Mouse (Mus musculus) cerebellum, adult 11 months (tissue): ENCODE results near the gene Olfr58.
"Not testable (repeated sequence)": the region's sequence is repeated elsewhere in the genome, so short reads cannot be mapped to it uniquely, and the experiment has no call there.

Source experiments
- DNase-seq: peaks from one replicate; pipeline ENCODE4 v3.0.0; 2022

The Olfr58 gene

DNA sequence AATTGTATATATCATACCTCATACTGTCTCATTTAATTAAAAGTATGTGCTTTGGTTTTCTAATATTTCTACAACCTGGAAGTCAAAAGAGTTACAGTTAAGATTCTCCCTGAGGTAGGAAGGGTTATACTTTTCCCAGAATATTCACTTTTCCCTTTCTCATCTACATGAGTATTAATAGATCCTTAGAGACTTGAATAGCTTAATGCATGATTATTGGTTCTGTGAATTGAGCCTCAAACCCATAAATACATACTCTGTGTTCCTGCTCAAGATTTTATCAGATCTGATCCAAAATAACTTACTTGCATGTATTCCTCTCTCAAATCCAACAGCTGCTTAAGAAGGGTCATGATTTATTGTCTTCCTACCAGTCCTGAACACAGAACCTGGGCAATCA, at the start of gene Olfr58:
Gene Olfr58, plus strand, starts transcription at position 301 of the 400 bp plus-strand sequence.
- no peak for DNase-seq

DNA sequence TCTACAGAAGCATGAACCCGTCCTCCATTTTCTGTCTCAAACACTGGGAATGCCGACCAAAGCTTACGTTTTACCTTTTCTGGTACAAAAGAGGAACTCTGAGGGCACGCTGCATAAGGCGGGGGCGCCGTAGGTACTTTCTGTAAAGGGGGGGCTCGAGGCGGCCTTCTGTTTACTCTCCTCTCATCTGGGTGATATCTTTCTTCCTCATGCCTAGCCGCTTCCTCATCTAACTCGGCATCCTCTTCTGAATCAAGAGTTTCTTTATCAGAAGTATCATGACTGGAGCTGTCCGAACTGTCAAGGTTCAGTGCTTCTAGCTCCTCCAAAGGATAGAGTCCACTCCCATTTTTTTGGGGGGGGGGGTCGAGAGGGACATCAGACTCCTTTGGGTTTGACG, 10.9 kb upstream of the Olfr58 start:
- DNase-seq, result no peak

DNA sequence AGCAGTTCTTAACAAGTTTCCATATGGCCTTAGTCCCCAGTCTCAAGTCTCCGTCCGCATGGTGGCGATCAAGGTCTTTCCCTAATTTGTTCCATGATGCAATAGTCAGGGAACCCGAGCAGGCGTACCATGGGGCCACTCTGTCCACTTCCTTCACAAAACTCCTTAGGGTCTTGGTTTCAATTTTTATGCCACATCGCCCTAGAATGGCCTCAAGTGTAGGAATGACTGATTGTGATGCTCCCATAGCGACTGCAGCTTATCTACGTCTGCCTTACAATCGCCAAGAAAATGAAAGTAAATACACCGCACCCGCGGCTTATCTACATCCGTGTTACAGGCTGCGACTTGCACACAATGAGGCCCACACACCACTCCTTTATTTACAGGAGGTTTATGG, 10.4 kb upstream of the Olfr58 start:
- no peak for DNase-seq

DNA sequence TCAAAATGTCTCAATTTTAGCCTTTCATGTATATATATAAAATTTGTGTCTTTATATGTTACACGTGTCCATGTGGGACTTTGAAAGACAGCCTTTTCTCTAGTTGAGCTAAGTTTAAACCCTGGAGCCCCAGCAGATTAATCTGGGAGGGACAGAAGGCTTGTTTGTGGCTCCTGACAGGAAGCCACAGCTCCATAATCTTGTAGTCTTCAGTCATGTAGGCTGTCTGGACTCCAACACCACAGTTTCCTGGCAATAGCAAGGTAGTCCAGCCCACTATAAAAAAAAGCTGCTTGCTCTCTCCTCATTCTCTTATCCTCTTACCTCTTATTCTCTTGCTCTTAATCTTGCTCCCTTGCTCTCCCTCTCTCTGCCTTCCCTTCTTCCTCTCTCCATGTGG, 22.9 kb downstream of the Olfr58 start:
- no peak for DNase-seq

DNA sequence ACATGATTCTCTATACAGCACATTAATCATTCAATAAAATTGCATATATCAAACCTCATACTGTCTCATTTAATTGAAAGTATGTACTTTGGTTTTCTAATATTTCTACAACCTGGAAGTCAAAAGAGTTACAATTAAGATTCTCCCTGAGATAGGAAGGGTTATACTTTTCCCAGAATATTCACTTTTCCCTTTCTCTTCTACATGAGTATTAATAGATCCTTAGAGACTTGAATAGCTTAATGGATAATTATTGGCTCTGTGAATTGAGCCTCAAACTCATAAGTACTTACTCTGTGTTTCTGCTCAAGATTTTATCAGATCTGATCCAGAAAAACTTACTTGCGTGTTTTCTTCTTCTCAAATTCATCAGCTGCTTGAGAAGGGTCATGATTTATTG, 24.5 kb downstream of the Olfr58 start, which contains the start of gene Olfr859:
Gene Olfr859, plus strand, starts transcription at position 301 of the 400 bp plus-strand sequence.
- not testable (repeated sequence) for DNase-seq
